Mouse (Mus musculus): ENCODE measurements around the gene Ptgds. TPM values are rescaled to one million over a fixed set of nuclear protein-coding genes. Genes with fewer than 3 reads are reported as not detected.

The Ptgds gene
- total and polyA plus RNA-seq, 3 experiments = 0.37 to 0.46 TPM; not detected in 1

DNA sequence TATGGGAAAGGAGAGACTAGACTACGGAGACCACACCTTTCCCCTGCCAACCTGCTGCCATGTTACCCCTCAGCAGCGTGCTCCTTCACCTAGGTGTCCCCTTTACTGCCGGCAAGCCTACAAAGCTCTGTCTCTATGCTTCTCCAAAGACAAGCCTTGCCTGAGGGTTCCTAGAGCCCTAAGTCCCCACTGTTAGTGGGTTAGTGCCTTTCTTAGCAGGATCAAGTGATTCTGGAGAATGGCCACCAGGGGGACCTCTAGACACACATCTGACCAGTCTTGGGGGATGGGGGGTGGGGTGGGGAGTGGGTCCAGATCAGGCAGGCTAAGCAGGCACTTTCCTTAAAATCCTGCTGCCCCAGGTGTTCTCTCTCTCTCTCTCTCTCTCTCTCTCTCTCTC, 48.0 kb downstream of the Ptgds start:
- no peak overlapping the region for H3K9ac ChIP-seq (ENCODE audit: insufficient read depth, low read depth)
- peak; percentile 77 for DNase-seq (ENCODE audit: extremely low read depth)
- peaks cover 19 to 54% of the 10 kb centered on the region in 2 experiments for H3K4me1 ChIP-seq (ENCODE audit: control insufficient read depth in 1 of 2, insufficient read depth in 2 of 2)
- peaks cover 16% of the 10 kb centered on the region for H3K27me3 ChIP-seq (replicated peaks)
- dilution Hi-C loops (cut with MboI; ENCODE audit: extremely low pct_ligation_motif_present, extremely low pct_unique_long_range_greater_than_20kb, low sequenced_read_pairs) (no loop called here), in situ Hi-C loops (cut with MboI; ENCODE audit: low pct_ligation_motif_present, low pct_unique_long_range_greater_than_20kb, low sequenced_read_pairs) (loop anchor here (10.0 kb wide), 1 partner anchor 133 kb away; the partner anchor contains the start of gene Edf1)
- H3K4me2 ChIP-seq (ENCODE audit: insufficient read depth, low read depth, poor library complexity, severe bottlenecking) = 0 out of 2 replicates have a peak overlapping the region, but pooled peaks have one; percentile 30
- peaks cover 3% of the 10 kb centered on the region for H3K9me3 ChIP-seq (replicated peaks; ENCODE audit: low read length)
- H3K27ac ChIP-seq (ENCODE audit: insufficient read depth, low read depth) = no peak overlapping the region
- TF ChIP-seq JUND (conservative IDR thresholded peaks at IDR 0.05; ENCODE audit: low read depth, low read length) (no peak), SMC3 (IDR thresholded peaks at IDR 0.05; ENCODE audit: low read depth, low read length) (peak; percentile 86), NRF1 (IDR thresholded peaks at IDR 0.05; ENCODE audit: low read depth, low read length) (no peak), TBP (conservative IDR thresholded peaks at IDR 0.05; ENCODE audit: low read depth, low read length) (no peak), MAFK (IDR thresholded peaks at IDR 0.05; ENCODE audit: insufficient replicate concordance, low read length) (no peak), MXI1 (IDR thresholded peaks at IDR 0.05; ENCODE audit: low read depth, low read length) (no peak), MAX (IDR thresholded peaks at IDR 0.05; ENCODE audit: low read length) (no peak), UBTF (IDR thresholded peaks at IDR 0.05; ENCODE audit: low read depth, low read length) (no peak), KAT2A (IDR thresholded peaks at IDR 0.05; ENCODE audit: insufficient replicate concordance, low read length) (no peak), TCF12 (IDR thresholded peaks at IDR 0.05; ENCODE audit: low read depth, low read length) (no peak), CTCF (conservative IDR thresholded peaks at IDR 0.05 in 1 of 2, IDR thresholded peaks at IDR 0.05 in 1 of 2; ENCODE audit: low read depth in 2 of 2, low read length in 2 of 2) (peak; percentile 34 to 88; a peak in 3 of 4 replicates), CHD2 (IDR thresholded peaks at IDR 0.05; ENCODE audit: low read length) (peak; percentile 81), ZNF384 (IDR thresholded peaks at IDR 0.05; ENCODE audit: low read depth, low read length) (no peak), MAZ (IDR thresholded peaks at IDR 0.05; ENCODE audit: low read depth, low read length) (peak; percentile 91), USF1 (IDR thresholded peaks at IDR 0.05; ENCODE audit: low read depth, low read length) (no peak), PAX5 (IDR thresholded peaks at IDR 0.05; ENCODE audit: low read length) (no peak), IRF4 (IDR thresholded peaks at IDR 0.05; ENCODE audit: low read depth, low read length) (no peak), NELFE (IDR thresholded peaks at IDR 0.05; ENCODE audit: low read depth, low read length) (no peak), RAD21 (IDR thresholded peaks at IDR 0.05; ENCODE audit: low read depth, low read length) (peak; percentile 74), POLR2AphosphoS2 (IDR thresholded peaks at IDR 0.05; ENCODE audit: low read depth, low read length) (no peak), ZC3H11A (IDR thresholded peaks at IDR 0.05; ENCODE audit: low read depth, low read length) (peak; percentile 27; the same call in 1 of the 2 replicates)
- no peak overlapping the region for H3K4me3 ChIP-seq (replicated peaks in 1 of 3; ENCODE audit: low read depth in 2 of 3, low read length in 2 of 3, poor library complexity in 1 of 3)
- H3K36me3 ChIP-seq (replicated peaks in 1 of 2; ENCODE audit: control insufficient read depth in 1 of 2, insufficient read depth in 1 of 2, low read length in 1 of 2) = no peaks in the 10 kb centered on the region
- H3K79me2 ChIP-seq (replicated peaks; ENCODE audit: control insufficient read depth, extremely low read depth, insufficient read depth, poor library complexity, severe bottlenecking) = no peaks in the 10 kb centered on the region

DNA sequence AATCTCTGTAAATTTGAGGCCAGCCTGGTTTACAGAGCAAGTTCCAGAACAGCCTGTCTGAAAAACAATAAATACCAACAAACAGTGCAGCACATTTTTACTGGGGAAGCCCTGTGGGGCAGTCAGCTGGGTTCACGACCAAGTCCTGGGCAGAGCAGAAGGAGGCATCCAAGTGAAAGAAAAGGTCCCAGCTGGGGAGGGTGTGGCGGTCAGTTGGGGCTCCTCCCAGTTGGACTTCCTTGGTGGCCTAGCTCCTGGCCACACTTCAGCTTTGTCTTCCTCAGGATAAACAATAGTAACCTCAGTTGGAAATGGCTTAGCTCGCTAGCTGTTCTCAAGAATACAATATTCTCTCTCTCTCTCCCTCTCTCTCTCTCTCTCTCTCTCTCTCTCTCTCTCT, 52.4 kb downstream of the Ptgds start:
- in situ Hi-C loops (cut with MboI; ENCODE audit: low pct_ligation_motif_present, low pct_unique_long_range_greater_than_20kb, low sequenced_read_pairs) (no loop called here), dilution Hi-C loops (cut with MboI; ENCODE audit: extremely low pct_ligation_motif_present, extremely low pct_unique_long_range_greater_than_20kb, low sequenced_read_pairs) (no loop called here)
- H3K9ac ChIP-seq (ENCODE audit: insufficient read depth, low read depth) = no peak overlapping the region
- no peak overlapping the region for H3K4me2 ChIP-seq (ENCODE audit: insufficient read depth, low read depth, poor library complexity, severe bottlenecking)
- no peak overlapping the region for H3K4me3 ChIP-seq (replicated peaks in 1 of 3; ENCODE audit: low read depth in 2 of 3, low read length in 2 of 3, poor library complexity in 1 of 3)
- H3K79me2 ChIP-seq (replicated peaks; ENCODE audit: control insufficient read depth, extremely low read depth, insufficient read depth, poor library complexity, severe bottlenecking) = no peaks in the 10 kb centered on the region
- H3K4me1 ChIP-seq (ENCODE audit: control insufficient read depth in 1 of 2, insufficient read depth in 2 of 2) = peaks cover 5 to 13% of the 10 kb centered on the region in 2 experiments
- no peak for TF ChIP-seq TCF12 (IDR thresholded peaks at IDR 0.05; ENCODE audit: low read depth, low read length)
- TF ChIP-seq RAD21 (IDR thresholded peaks at IDR 0.05; ENCODE audit: low read depth, low read length) = no peak
- TF ChIP-seq UBTF (IDR thresholded peaks at IDR 0.05; ENCODE audit: low read depth, low read length) = no peak
- TF ChIP-seq ETS1 (conservative IDR thresholded peaks at IDR 0.05; ENCODE audit: low read depth, low read length) = no peak
- no peaks in the 10 kb centered on the region for H3K9me3 ChIP-seq (replicated peaks; ENCODE audit: low read length)
- peaks cover 42% of the 10 kb centered on the region for H3K27me3 ChIP-seq (replicated peaks)
- DNase-seq (ENCODE audit: extremely low read depth) = no peak
- H3K36me3 ChIP-seq (replicated peaks in 1 of 2; ENCODE audit: control insufficient read depth in 1 of 2, insufficient read depth in 1 of 2, low read length in 1 of 2) = no peaks in the 10 kb centered on the region
- no peak overlapping the region for H3K27ac ChIP-seq (ENCODE audit: insufficient read depth, low read depth)

Other genes starting within 250 kb of the Ptgds start
Only the 20 nearest of the 41 such genes appear.
- gene Man1b1, start 137.7 kb downstream of the Ptgds start, total RNA-seq (2012; rRNA removed) = 45.7 and 58.1 TPM in 2 replicates
- gene Man1b1, start 137.7 kb downstream of the Ptgds start, total RNA-seq (2014; rRNA removed) = 39.3 and 41.8 TPM in 2 replicates
- gene Man1b1, start 137.7 kb downstream of the Ptgds start, polyA plus RNA-seq (2012; ENCODE audit: insufficient read length, low read depth) = 68.8 and 69.3 TPM in 2 replicates
- 21.0 and 36.0 TPM in 2 replicates for gene Dpp7, start 113.7 kb downstream of the Ptgds start, total RNA-seq (2012; rRNA removed)
- 16.2 and 19.4 TPM in 2 replicates for gene Dpp7, start 113.7 kb downstream of the Ptgds start, total RNA-seq (2014; rRNA removed)
- gene Dpp7, start 113.7 kb downstream of the Ptgds start, polyA plus RNA-seq (2012; ENCODE audit: insufficient read length, low read depth) = 20.9 and 22.7 TPM in 2 replicates
- 14.5 and 16.2 TPM in 2 replicates for gene Uap1l1, start 104.4 kb downstream of the Ptgds start, total RNA-seq (2012; rRNA removed)
- gene Uap1l1, start 104.4 kb downstream of the Ptgds start, total RNA-seq (2014; rRNA removed) = 3.3 and 4.3 TPM in 2 replicates
- gene Uap1l1, start 104.4 kb downstream of the Ptgds start, polyA plus RNA-seq (2012; ENCODE audit: insufficient read length, low read depth) = 27.6 and 30.8 TPM in 2 replicates
- gene Sapcd2, start 97.7 kb downstream of the Ptgds start, total RNA-seq (2012; rRNA removed) = 27.3 and 32.1 TPM in 2 replicates
- 21.9 and 22.5 TPM in 2 replicates for gene Sapcd2, start 97.7 kb downstream of the Ptgds start, total RNA-seq (2014; rRNA removed)
- 16.5 and 16.9 TPM in 2 replicates for gene Sapcd2, start 97.7 kb downstream of the Ptgds start, polyA plus RNA-seq (2012; ENCODE audit: insufficient read length, low read depth)
- not detected in 2 replicates for gene Entpd2, start 74.2 kb downstream of the Ptgds start, total RNA-seq (2012; rRNA removed)
- gene Entpd2, start 74.2 kb downstream of the Ptgds start, total RNA-seq (2014; rRNA removed) = not detected in 2 replicates
- gene Entpd2, start 74.2 kb downstream of the Ptgds start, polyA plus RNA-seq (2012; ENCODE audit: insufficient read length, low read depth) = not detected in 2 replicates
- 3.4 and 5.5 TPM in 2 replicates for gene Npdc1, start 70.7 kb downstream of the Ptgds start, total RNA-seq (2012; rRNA removed)
- gene Npdc1, start 70.7 kb downstream of the Ptgds start, total RNA-seq (2014; rRNA removed) = not detected in 2 replicates
- 0.49 and 0.78 TPM in 2 replicates for gene Npdc1, start 70.7 kb downstream of the Ptgds start, polyA plus RNA-seq (2012; ENCODE audit: insufficient read length, low read depth)
- gene Fut7, start 46.8 kb downstream of the Ptgds start, total RNA-seq (2012; rRNA removed) = 0.17 and 0.25 TPM in 2 replicates
- gene Fut7, start 46.8 kb downstream of the Ptgds start, total RNA-seq (2014; rRNA removed) = 0.17 and 0.51 TPM in 2 replicates
- 0.57 and 0.74 TPM in 2 replicates for gene Fut7, start 46.8 kb downstream of the Ptgds start, polyA plus RNA-seq (2012; ENCODE audit: insufficient read length, low read depth)
- gene Abca2, start 41.3 kb downstream of the Ptgds start, total RNA-seq (2012; rRNA removed) = 10.5 and 13.0 TPM in 2 replicates
- gene Abca2, start 41.3 kb downstream of the Ptgds start, total RNA-seq (2014; rRNA removed) = 3.1 and 5.0 TPM in 2 replicates
- 15.7 and 23.4 TPM in 2 replicates for gene Abca2, start 41.3 kb downstream of the Ptgds start, polyA plus RNA-seq (2012; ENCODE audit: insufficient read length, low read depth)
- gene Clic3, start 13.2 kb downstream of the Ptgds start, total RNA-seq (2012; rRNA removed) = 0.30 and 0.63 TPM in 2 replicates
- gene Clic3, start 13.2 kb downstream of the Ptgds start, total RNA-seq (2014; rRNA removed) = not detected in 2 replicates
- gene Clic3, start 13.2 kb downstream of the Ptgds start, polyA plus RNA-seq (2012; ENCODE audit: insufficient read length, low read depth) = 0.71 and 1.6 TPM in 2 replicates
- gene Paxx, start 9.0 kb downstream of the Ptgds start, total RNA-seq (2012; rRNA removed) = 13.6 and 15.1 TPM in 2 replicates
- 13.5 and 16.2 TPM in 2 replicates for gene Paxx, start 9.0 kb downstream of the Ptgds start, total RNA-seq (2014; rRNA removed)
- gene Paxx, start 9.0 kb downstream of the Ptgds start, polyA plus RNA-seq (2012; ENCODE audit: insufficient read length, low read depth) = 9.5 and 13.9 TPM in 2 replicates
- not detected in 2 replicates for gene Lcn12, start 23.9 kb upstream of the Ptgds start, total RNA-seq (2012; rRNA removed)
- not detected in 2 replicates for gene Lcn12, start 23.9 kb upstream of the Ptgds start, total RNA-seq (2014; rRNA removed)
- gene Lcn12, start 23.9 kb upstream of the Ptgds start, polyA plus RNA-seq (2012; ENCODE audit: insufficient read length, low read depth) = not detected in 2 replicates
- 36.8 and 37.4 TPM in 2 replicates for gene Fbxw5, start 30.7 kb upstream of the Ptgds start, total RNA-seq (2012; rRNA removed)
- 31.9 and 34.3 TPM in 2 replicates for gene Fbxw5, start 30.7 kb upstream of the Ptgds start, total RNA-seq (2014; rRNA removed)
- 37.0 and 40.4 TPM in 2 replicates for gene Fbxw5, start 30.7 kb upstream of the Ptgds start, polyA plus RNA-seq (2012; ENCODE audit: insufficient read length, low read depth)
- 1.2 and 2.7 TPM in 2 replicates for gene C8g, start 31.7 kb upstream of the Ptgds start, total RNA-seq (2012; rRNA removed)
- gene C8g, start 31.7 kb upstream of the Ptgds start, total RNA-seq (2014; rRNA removed) = 1.2 TPM in 2 replicates
- 1.7 and 2.0 TPM in 2 replicates for gene C8g, start 31.7 kb upstream of the Ptgds start, polyA plus RNA-seq (2012; ENCODE audit: insufficient read length, low read depth)
- 25.1 and 27.7 TPM in 2 replicates for gene Traf2, start 76.9 kb upstream of the Ptgds start, total RNA-seq (2012; rRNA removed)
- gene Traf2, start 76.9 kb upstream of the Ptgds start, total RNA-seq (2014; rRNA removed) = 17.9 and 19.3 TPM in 2 replicates
- gene Traf2, start 76.9 kb upstream of the Ptgds start, polyA plus RNA-seq (2012; ENCODE audit: insufficient read length, low read depth) = 26.3 and 26.4 TPM in 2 replicates
- gene Edf1, start 87.8 kb upstream of the Ptgds start, total RNA-seq (2012; rRNA removed) = 215 and 223 TPM in 2 replicates
- 187 and 188 TPM in 2 replicates for gene Edf1, start 87.8 kb upstream of the Ptgds start, total RNA-seq (2014; rRNA removed)
- 202 and 275 TPM in 2 replicates for gene Edf1, start 87.8 kb upstream of the Ptgds start, polyA plus RNA-seq (2012; ENCODE audit: insufficient read length, low read depth)
- gene Mamdc4, start 104.8 kb upstream of the Ptgds start, total RNA-seq (2012; rRNA removed) = 29.2 and 34.9 TPM in 2 replicates
- gene Mamdc4, start 104.8 kb upstream of the Ptgds start, total RNA-seq (2014; rRNA removed) = 0.65 and 4.4 TPM in 2 replicates
- gene Mamdc4, start 104.8 kb upstream of the Ptgds start, polyA plus RNA-seq (2012; ENCODE audit: insufficient read length, low read depth) = 4.9 and 11.5 TPM in 2 replicates
- 46.6 and 47.2 TPM in 2 replicates for gene Phpt1, start 105.2 kb upstream of the Ptgds start, total RNA-seq (2012; rRNA removed)
- gene Phpt1, start 105.2 kb upstream of the Ptgds start, total RNA-seq (2014; rRNA removed) = 32.6 and 37.9 TPM in 2 replicates
- 66.9 and 69.7 TPM in 2 replicates for gene Phpt1, start 105.2 kb upstream of the Ptgds start, polyA plus RNA-seq (2012; ENCODE audit: insufficient read length, low read depth)
- 0.97 and 1.4 TPM in 2 replicates for gene Ajm1, start 111.7 kb upstream of the Ptgds start, total RNA-seq (2012; rRNA removed)
- 0.23 and 0.31 TPM in 2 replicates for gene Ajm1, start 111.7 kb upstream of the Ptgds start, total RNA-seq (2014; rRNA removed)
- gene Ajm1, start 111.7 kb upstream of the Ptgds start, polyA plus RNA-seq (2012; ENCODE audit: insufficient read length, low read depth) = 0.93 and 1.4 TPM in 2 replicates
- 52.0 and 55.7 TPM in 2 replicates for gene Rabl6, start 138.5 kb upstream of the Ptgds start, total RNA-seq (2012; rRNA removed)
- gene Rabl6, start 138.5 kb upstream of the Ptgds start, total RNA-seq (2014; rRNA removed) = 32.2 and 34.6 TPM in 2 replicates
- gene Rabl6, start 138.5 kb upstream of the Ptgds start, polyA plus RNA-seq (2012; ENCODE audit: insufficient read length, low read depth) = 62.0 and 72.9 TPM in 2 replicates
- gene Ccdc183, start 147.6 kb upstream of the Ptgds start, total RNA-seq (2012; rRNA removed) = not detected in 2 replicates
- not detected in 2 replicates for gene Ccdc183, start 147.6 kb upstream of the Ptgds start, total RNA-seq (2014; rRNA removed)
- gene Ccdc183, start 147.6 kb upstream of the Ptgds start, polyA plus RNA-seq (2012; ENCODE audit: insufficient read length, low read depth) = 0.13 TPM in 1 of 2 replicates, not detected in the other

Measured in CH12.LX (cell line).